8 mouse cellular contexts compared by ENCODE assay signal in the genomic region with DNA sequence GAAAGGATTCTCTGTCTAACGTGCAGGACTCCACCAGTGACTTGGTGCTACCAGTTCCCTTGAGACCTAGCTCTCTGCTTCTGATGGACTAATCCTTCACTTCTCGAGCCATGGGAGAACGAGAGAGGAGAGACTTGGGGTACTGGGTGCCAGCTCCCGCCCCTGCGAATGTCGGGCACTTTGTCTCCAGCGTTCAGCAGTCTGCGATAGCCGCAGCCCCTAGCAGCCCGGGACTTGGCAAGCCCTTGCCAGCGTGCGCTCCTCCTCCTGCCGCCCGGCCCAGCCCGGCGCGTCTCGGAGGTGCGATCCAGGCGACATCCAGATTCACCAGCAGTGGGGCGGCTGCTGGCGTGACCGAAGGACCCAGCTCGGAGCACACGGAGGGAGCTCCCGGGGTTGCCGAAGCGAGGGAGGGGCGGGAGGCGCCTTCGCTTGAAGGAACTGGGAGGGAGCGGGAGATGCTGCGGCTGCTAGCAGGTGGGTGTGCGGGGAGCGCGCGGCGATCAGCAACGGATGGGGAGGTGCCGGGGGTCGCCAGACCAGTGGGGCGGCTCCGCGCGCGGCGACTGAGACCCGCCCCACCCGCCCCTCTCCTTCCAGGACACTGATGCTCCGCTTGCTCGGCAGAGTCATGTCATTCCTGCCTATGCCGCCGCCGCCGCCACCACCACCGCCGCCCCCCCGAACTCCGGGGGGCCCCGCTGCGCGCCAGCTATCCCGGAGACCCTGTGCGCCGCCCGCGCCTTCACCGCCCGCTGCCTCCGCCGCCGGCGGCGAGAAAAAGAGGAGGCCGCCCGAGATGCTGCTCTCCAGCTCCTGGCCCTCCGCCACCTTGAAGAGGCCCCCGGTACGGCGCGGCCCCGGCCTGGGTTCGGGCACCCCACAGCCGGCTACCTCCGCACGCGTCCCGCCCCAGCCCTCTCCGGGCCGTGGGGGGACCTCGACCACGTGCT. TPM values are rescaled to one million over a fixed set of nuclear protein-coding genes. Genes with fewer than 3 reads are reported as not detected.
DNase-seq lines count a peak whose midpoint lies in the region; ATAC-seq and TF ChIP-seq lines count a peak whose summit lies in the region.

No protein-coding gene starts in this region.

- H3K9me3 ChIP-seq in forebrain, embryonic 13.5 days (replicated peaks), result no peaks in the 10 kb centered on the region
- H3K9me3 ChIP-seq in limb, embryonic 15.5 days, result no peaks in the 10 kb centered on the region

- peak overlapping the region; percentile 74 for H3K4me3 ChIP-seq in gastrocnemius, adult 2 months
- H3K4me3 ChIP-seq in brown adipose tissue, adult 24 weeks (ENCODE audit: insufficient read depth, low read depth, low read length), result peak overlapping the region; percentile 47
- H3K4me3 ChIP-seq in forebrain, embryonic 13.5 days, result peak overlapping the region; percentile 63
- H3K4me3 ChIP-seq in limb, embryonic 15.5 days, result peak overlapping the region; percentile 52

- H3K27me3 ChIP-seq in forebrain, embryonic 13.5 days, result peaks cover 30% of the 10 kb centered on the region
- peaks cover 51% of the 10 kb centered on the region for H3K27me3 ChIP-seq in limb, embryonic 15.5 days

- peak; percentile 80 for ATAC-seq in forebrain, embryonic 13.5 days
- ATAC-seq in limb, embryonic 15.5 days (ENCODE audit: insufficient number of reproducible peaks, low FRiP score, low TSS enrichment, low read depth), result no peak; the same call in 1 of the 2 replicates
- no peak for ATAC-seq in monocyte, adult 5-6 weeks (replicated peaks; ENCODE audit: insufficient number of reproducible peaks, low FRiP score, low TSS enrichment, poor library complexity, severe bottlenecking)

- no peaks in the 10 kb centered on the region for H3K4me1 ChIP-seq in brown adipose tissue, adult 24 weeks (ENCODE audit: control insufficient read depth, insufficient read depth, insufficient read length, low read length)
- peaks cover 34% of the 10 kb centered on the region for H3K4me1 ChIP-seq in forebrain, embryonic 13.5 days
- H3K4me1 ChIP-seq in limb, embryonic 15.5 days, result peaks cover 17% of the 10 kb centered on the region

- no peak overlapping the region for H3K27ac ChIP-seq in gastrocnemius, adult 2 months
- no peak overlapping the region for H3K27ac ChIP-seq in brown adipose tissue, adult 24 weeks (replicated peaks; ENCODE audit: low read depth, low read length)
- H3K27ac ChIP-seq in forebrain, embryonic 13.5 days, result peak overlapping the region; percentile 77
- no peak overlapping the region for H3K27ac ChIP-seq in limb, embryonic 15.5 days

- no peaks in the 10 kb centered on the region for H3K36me3 ChIP-seq in forebrain, embryonic 13.5 days (ENCODE audit: poor library complexity, severe bottlenecking)
- no peaks in the 10 kb centered on the region for H3K36me3 ChIP-seq in limb, embryonic 15.5 days

- under 1% methylated on average over 45 of the region's 92 CpGs for WGBS in forebrain, embryonic 13.5 days
- WGBS in limb, embryonic 15.5 days, result 1% methylated on average over 65 of the region's 92 CpGs

- no peak for TF ChIP-seq CTCF in gastrocnemius, adult 2 months (IDR thresholded peaks at IDR 0.05)

- H3K4me2 ChIP-seq in forebrain, embryonic 13.5 days, result peak overlapping the region; percentile 97
- peak overlapping the region; percentile 100 for H3K4me2 ChIP-seq in limb, embryonic 15.5 days

- intact Hi-C loops in gastrocnemius, adult 2 months (cut with DNase I), result no loop called here

- peak; percentile 34 for DNase-seq in gastrocnemius, adult 2 months
- no peak for DNase-seq in gastrocnemius, postnatal 25 days
- peak; percentile 31 for DNase-seq in induced T-regulatory cell, adult 2 months (ENCODE audit: low read depth)
- DNase-seq in naive thymus-derived CD4-positive, alpha-beta T cell, adult 2 months (ENCODE audit: low read depth), result peak; percentile 26

- H3K9ac ChIP-seq in forebrain, embryonic 13.5 days, result peak overlapping the region; percentile 87
- H3K9ac ChIP-seq in limb, embryonic 15.5 days, result peak overlapping the region; percentile 54

RNA-seq across cellular contexts. Expression of a gene that starts 3.4 kb away (rescaled TPM):
- total RNA-seq in gastrocnemius, adult 2 months (2021), result under 1 TPM; 0.08 TPM
- under 1 TPM; 0.08 to 0.10 TPM for total RNA-seq in gastrocnemius, postnatal 25 days (2021)
- polyA plus RNA-seq in brown adipose tissue, adult 24 weeks (2012; ENCODE audit: insufficient read depth, insufficient read length, missing spikeins), result not detected in 2 replicates
- polyA plus RNA-seq in forebrain, embryonic 13.5 days (2015; fragmentation: Nextera tagmentation; extraction: Ambion mirVana), result 5.1 TPM in 2 replicates
- 0.09 and 0.24 TPM in 2 replicates for polyA plus RNA-seq in limb, embryonic 15.5 days (2015; fragmentation: Nextera tagmentation; extraction: Ambion mirVana)
- total RNA-seq in monocyte, adult 5-6 weeks (2017), result 0.10 TPM in 1 of 3 replicates, not detected in the others

RNA-seq across cellular contexts. Expression of a gene that starts 15.1 kb away (rescaled TPM):
- total RNA-seq in gastrocnemius, adult 2 months (2021), result not detected
- total RNA-seq in gastrocnemius, postnatal 25 days (2021), result not detected
- polyA plus RNA-seq in brown adipose tissue, adult 24 weeks (2012; ENCODE audit: insufficient read depth, insufficient read length, missing spikeins), result not detected in 2 replicates
- 0.41 and 0.53 TPM in 2 replicates for polyA plus RNA-seq in forebrain, embryonic 13.5 days (2015; fragmentation: Nextera tagmentation; extraction: Ambion mirVana)
- 0.58 and 0.72 TPM in 2 replicates for polyA plus RNA-seq in limb, embryonic 15.5 days (2015; fragmentation: Nextera tagmentation; extraction: Ambion mirVana)
- 0.39 TPM in 1 of 3 replicates, not detected in the others for total RNA-seq in monocyte, adult 5-6 weeks (2017)

RNA-seq across cellular contexts. Expression of a gene that starts 29.8 kb away (rescaled TPM):
- total RNA-seq in gastrocnemius, adult 2 months (2021), result 1 to 10 TPM; 4.9 to 9.6 TPM
- total RNA-seq in gastrocnemius, postnatal 25 days (2021), result 1 to 10 TPM; 6.8 to 8.0 TPM
- 34.2 and 34.6 TPM in 2 replicates for polyA plus RNA-seq in brown adipose tissue, adult 24 weeks (2012; ENCODE audit: insufficient read depth, insufficient read length, missing spikeins)
- polyA plus RNA-seq in forebrain, embryonic 13.5 days (2015; fragmentation: Nextera tagmentation; extraction: Ambion mirVana), result 113 and 114 TPM in 2 replicates
- polyA plus RNA-seq in limb, embryonic 15.5 days (2015; fragmentation: Nextera tagmentation; extraction: Ambion mirVana), result 69.3 and 71.1 TPM in 2 replicates
- 69.2 to 137 TPM (median 73.1 TPM) in 3 replicates for total RNA-seq in monocyte, adult 5-6 weeks (2017)

RNA-seq across cellular contexts. Expression of a gene that starts 58.0 kb away (rescaled TPM):
- total RNA-seq in gastrocnemius, adult 2 months (2021), result 100 to 1,000 TPM; 440 to 533 TPM
- 100 to 1,000 TPM; 407 to 421 TPM for total RNA-seq in gastrocnemius, postnatal 25 days (2021)
- 3,579 and 4,573 TPM in 2 replicates for polyA plus RNA-seq in brown adipose tissue, adult 24 weeks (2012; ENCODE audit: insufficient read depth, insufficient read length, missing spikeins)
- 219 and 228 TPM in 2 replicates for polyA plus RNA-seq in forebrain, embryonic 13.5 days (2015; fragmentation: Nextera tagmentation; extraction: Ambion mirVana)
- 156 and 164 TPM in 2 replicates for polyA plus RNA-seq in limb, embryonic 15.5 days (2015; fragmentation: Nextera tagmentation; extraction: Ambion mirVana)
- 48.2 to 112 TPM (median 78.5 TPM) in 3 replicates for total RNA-seq in monocyte, adult 5-6 weeks (2017)
